In genomic region chr10:128298243-128298642, GRCm38 (mm10) we compare ENCODE assay signal across 18 mouse cellular contexts. TPM values are rescaled to one million over a fixed set of nuclear protein-coding genes. Genes with fewer than 3 reads are reported as not detected.
DNase-seq lines count a peak whose midpoint lies in the region; ATAC-seq and TF ChIP-seq lines count a peak whose summit lies in the region.
"Had no signal": no experiment of that assay in that cellular context is flagged by ENCODE, and none has a peak within 500 bp of the region (broad histone marks: within the 10 kb centered on the region; RNA-seq: fewer than 3 reads in every experiment).

No protein-coding gene starts in this region.

- in situ Hi-C loops in ES-E14 (cut with MboI; ENCODE audit: low sequenced_read_pairs in 2 of 2, unreplicated experiment in 2 of 2) = no loop called here

- no peaks in the 10 kb centered on the region for H3K27me3 ChIP-seq in cerebellum, adult 2 months (ENCODE audit: control insufficient read depth, insufficient read depth, low read length)
- no peaks in the 10 kb centered on the region for H3K27me3 ChIP-seq in limb, embryonic 12.5 days
- H3K27me3 ChIP-seq in limb, embryonic 10.5 days (ENCODE audit: low read depth, poor library complexity, severe bottlenecking) = no peaks in the 10 kb centered on the region
- H3K27me3 ChIP-seq in neural tube, embryonic 15.5 days (replicated peaks) = no peaks in the 10 kb centered on the region
- H3K27me3 ChIP-seq: embryonic facial prominence, embryonic 15.5 days; midbrain, embryonic 15.5 days had no signal

- no peaks in the 10 kb centered on the region for H3K36me3 ChIP-seq in limb, embryonic 12.5 days
- no peaks in the 10 kb centered on the region for H3K36me3 ChIP-seq in limb, embryonic 10.5 days
- H3K36me3 ChIP-seq in ES-E14 (ENCODE audit: control insufficient read depth, insufficient read depth, low read length, poor library complexity, severe bottlenecking) (no peaks in the 10 kb centered on the region), macrophage (ENCODE audit: inconsistent target) (no peaks in the 10 kb centered on the region)
- 0 out of 2 replicates have a peak, but pooled peaks cover 3% of the 10 kb centered on the region for H3K36me3 ChIP-seq in neural tube, embryonic 15.5 days
- H3K36me3 ChIP-seq: embryonic facial prominence, embryonic 15.5 days; midbrain, embryonic 15.5 days had no signal

- H3K27ac ChIP-seq in cerebellum, adult 2 months (ENCODE audit: insufficient read depth, low read length) = peak overlapping the region; percentile 52; the same call in 1 of the 2 replicates
- peak overlapping the region; percentile 60; the same call in 1 of the 2 replicates for H3K27ac ChIP-seq in limb, embryonic 12.5 days
- no peak overlapping the region for H3K27ac ChIP-seq in limb, embryonic 10.5 days
- H3K27ac ChIP-seq in ES-E14 (ENCODE audit: insufficient read depth, low read depth, low read length, poor library complexity, severe bottlenecking) = no peak overlapping the region
- peak overlapping the region; percentile 37; the same call in 1 of the 2 replicates for H3K27ac ChIP-seq in macrophage
- H3K27ac ChIP-seq in neural tube, embryonic 15.5 days (replicated peaks) = no peak overlapping the region
- H3K27ac ChIP-seq: embryonic facial prominence, embryonic 15.5 days; left cerebral cortex, adult 2 months; liver, embryonic 14.5 days; midbrain, embryonic 15.5 days had no signal

- H3K9me3 ChIP-seq in limb, embryonic 12.5 days = no peaks in the 10 kb centered on the region
- H3K9me3 ChIP-seq in limb, embryonic 10.5 days (replicated peaks) = no peaks in the 10 kb centered on the region
- no peaks in the 10 kb centered on the region for H3K9me3 ChIP-seq in ES-E14 (ENCODE audit: control insufficient read depth, insufficient read depth, low read depth, low read length)
- H3K9me3 ChIP-seq in neural tube, embryonic 15.5 days (replicated peaks) = no peaks in the 10 kb centered on the region
- H3K9me3 ChIP-seq: embryonic facial prominence, embryonic 15.5 days; midbrain, embryonic 15.5 days had no signal

- no peak overlapping the region for H3K9ac ChIP-seq in limb, embryonic 12.5 days (replicated peaks)
- peak overlapping the region; percentile 27; the same call in 1 of the 2 replicates for H3K9ac ChIP-seq in ES-E14 (ENCODE audit: insufficient read depth, low read depth, low read length, poor library complexity, severe bottlenecking)
- H3K9ac ChIP-seq in neural tube, embryonic 15.5 days (replicated peaks) = no peak overlapping the region
- H3K9ac ChIP-seq: embryonic facial prominence, embryonic 15.5 days; liver, embryonic 14.5 days; midbrain, embryonic 15.5 days had no signal

- no peak overlapping the region for H3K4me3 ChIP-seq in cerebellum, adult 2 months (replicated peaks; ENCODE audit: insufficient read depth, low read depth, low read length)
- no peak overlapping the region for H3K4me3 ChIP-seq in limb, embryonic 12.5 days (replicated peaks)
- H3K4me3 ChIP-seq in limb, embryonic 10.5 days = no peak overlapping the region
- H3K4me3 ChIP-seq in ES-E14 (ENCODE audit: insufficient read depth in 1 of 2, low read depth in 1 of 2, low read length in 2 of 2, poor library complexity in 1 of 2, severe bottlenecking in 1 of 2) (no peak overlapping the region), macrophage (ENCODE audit: inconsistent target) (no peak overlapping the region)
- H3K4me3 ChIP-seq in neural tube, embryonic 15.5 days (replicated peaks) = no peak overlapping the region
- H3K4me3 ChIP-seq: embryonic facial prominence, embryonic 15.5 days; left cerebral cortex, adult 2 months; midbrain, embryonic 15.5 days had no signal

- DNase-seq in cerebellum, adult 2 months = no peak
- no peak for DNase-seq in cerebellum, postnatal 14 days
- no peak for DNase-seq in limb, embryonic 10.5 days (ENCODE audit: low spot score)
- DNase-seq in ES-E14 (ENCODE audit: low read depth, low spot score) = no peak
- DNase-seq in spleen, postnatal 14 days (ENCODE audit: low spot score in 2 of 2) = no peak
- DNase-seq: right cerebral cortex, adult 18-20 months; thymus, adult 18-20 months had no signal

- WGBS in cerebellum, adult 2 months = 86% methylated on average over 6 of the region's 6 CpGs
- 80% methylated on average over 6 of the region's 6 CpGs for WGBS in limb, embryonic 12.5 days
- 86% methylated on average over 6 of the region's 6 CpGs for WGBS in limb, embryonic 10.5 days
- WGBS in macrophage (ENCODE audit: missing documents) = 3% methylated on average over 6 of the region's 6 CpGs
- WGBS in neural tube, embryonic 15.5 days = 76% methylated on average over 6 of the region's 6 CpGs

- no peak for ATAC-seq in limb, embryonic 12.5 days (ENCODE audit: insufficient number of reproducible peaks, insufficient read depth, low FRiP score, low TSS enrichment, low read depth)
- ATAC-seq in neural tube, embryonic 15.5 days (ENCODE audit: low FRiP score) = no peak
- ATAC-seq: midbrain, embryonic 15.5 days had no signal

- peaks cover 11% of the 10 kb centered on the region for H3K4me1 ChIP-seq in cerebellum, adult 2 months (ENCODE audit: control insufficient read depth, insufficient read depth, low read length)
- H3K4me1 ChIP-seq in limb, embryonic 12.5 days (replicated peaks) = peaks cover 11% of the 10 kb centered on the region
- peaks cover 6% of the 10 kb centered on the region for H3K4me1 ChIP-seq in limb, embryonic 10.5 days
- peaks cover 0 to 5% of the 10 kb centered on the region in 2 experiments; a peak in 1 of 4 replicates for H3K4me1 ChIP-seq in ES-E14 (ENCODE audit: control insufficient read depth in 2 of 2, insufficient read depth in 2 of 2, low read length in 2 of 2, poor library complexity in 1 of 2)
- peaks cover 7% of the 10 kb centered on the region for H3K4me1 ChIP-seq in neural tube, embryonic 15.5 days

- H3K79me2 ChIP-seq in macrophage (ENCODE audit: inconsistent target) = no peaks in the 10 kb centered on the region

- TF ChIP-seq CTCF in cerebellum, adult 2 months (IDR thresholded peaks at IDR 0.05; ENCODE audit: borderline replicate concordance, insufficient read depth, low read depth, low read length) = no peak

- no peak for TF ChIP-seq POLR2A in cerebellum, adult 2 months (IDR thresholded peaks at IDR 0.05; ENCODE audit: borderline replicate concordance, insufficient read depth, low read length)

- no peak overlapping the region for H3K4me2 ChIP-seq in limb, embryonic 12.5 days
- no peak overlapping the region for H3K4me2 ChIP-seq in neural tube, embryonic 15.5 days
- H3K4me2 ChIP-seq: embryonic facial prominence, embryonic 15.5 days; midbrain, embryonic 15.5 days had no signal

RNA-seq across cellular contexts. Expression of gene Il23a, which starts 0.3 kb away (rescaled TPM):
- 1.2 and 1.8 TPM in 2 replicates for polyA plus RNA-seq in cerebellum, adult 2 months (2012; rRNA removed)
- polyA plus RNA-seq in limb, embryonic 12.5 days (2016; fragmentation: Nextera tagmentation; extraction: Ambion mirVana) = 0.20 TPM in 2 replicates
- not detected in 2 replicates for polyA plus RNA-seq in limb, embryonic 10.5 days (2016; fragmentation: Nextera tagmentation; extraction: Ambion mirVana)
- total RNA-seq in ES-E14 (2012; rRNA removed) = 4.1 and 6.1 TPM in 2 replicates
- total RNA-seq in macrophage (2018; cell fraction: chromatin; rRNA removed) = 10 to 100 TPM in 6 of 26 experiments, 1 to 10 TPM in 5, under 1 TPM in 3, not detected in 12; 0.41 to 41.0 (median 4.1) TPM
- 10 to 100 TPM in 4 of 26 experiments, 1 to 10 TPM in 6, under 1 TPM in 8, not detected in 8; 0.15 to 66.5 (median 1.3) TPM for total RNA-seq in macrophage (2018; cell fraction: cytosol; rRNA removed)
- 10 to 100 TPM in 5 of 26 experiments, 1 to 10 TPM in 7, under 1 TPM in 6, not detected in 8; 0.28 to 66.8 (median 2.3) TPM for total RNA-seq in macrophage (2018; cell fraction: nucleus; rRNA removed)
- polyA plus RNA-seq in macrophage (2018) = 0.10 TPM in 1 of 3 replicates, not detected in the others
- 0.32 and 0.37 TPM in 2 replicates for polyA plus RNA-seq in neural tube, embryonic 15.5 days (2015; fragmentation: Nextera tagmentation; extraction: Ambion mirVana)
- total RNA-seq: left cerebral cortex, adult 2 months had no signal
- polyA plus RNA-seq: C2C12; midbrain, embryonic 15.5 days had no signal

RNA-seq across cellular contexts. Expression of gene Pan2, which starts 4.9 kb away (rescaled TPM):
- polyA plus RNA-seq in cerebellum, adult 2 months (2012; rRNA removed) = 42.6 and 48.5 TPM in 2 replicates
- 42.3 and 42.5 TPM in 2 replicates for polyA plus RNA-seq in limb, embryonic 12.5 days (2016; fragmentation: Nextera tagmentation; extraction: Ambion mirVana)
- 37.2 and 41.8 TPM in 2 replicates for polyA plus RNA-seq in limb, embryonic 10.5 days (2016; fragmentation: Nextera tagmentation; extraction: Ambion mirVana)
- total RNA-seq in ES-E14 (2012; rRNA removed) = 21.9 and 25.4 TPM in 2 replicates
- total RNA-seq in macrophage (2018; cell fraction: chromatin; rRNA removed) = 10 to 100 TPM in 25 of 26 experiments, 1 to 10 TPM in 1; 8.8 to 51.1 (median 37.7) TPM
- 1 to 10 TPM; 2.2 to 6.0 (median 3.9) TPM for total RNA-seq in macrophage (2018; cell fraction: cytosol; rRNA removed)
- total RNA-seq in macrophage (2018; cell fraction: nucleus; rRNA removed) = 10 to 100 TPM in 25 of 26 experiments, 1 to 10 TPM in 1; 9.7 to 45.3 (median 22.1) TPM
- polyA plus RNA-seq in macrophage (2018) = 2.9 to 5.7 TPM (median 3.4 TPM) in 3 replicates
- polyA plus RNA-seq in neural tube, embryonic 15.5 days (2015; fragmentation: Nextera tagmentation; extraction: Ambion mirVana) = 17.4 and 20.7 TPM in 2 replicates

RNA-seq across cellular contexts. Expression of gene Cnpy2, which starts 24.0 kb away (rescaled TPM):
- 65.3 and 65.4 TPM in 2 replicates for polyA plus RNA-seq in cerebellum, adult 2 months (2012; rRNA removed)
- polyA plus RNA-seq in limb, embryonic 12.5 days (2016; fragmentation: Nextera tagmentation; extraction: Ambion mirVana) = 351 and 359 TPM in 2 replicates
- 313 and 334 TPM in 2 replicates for polyA plus RNA-seq in limb, embryonic 10.5 days (2016; fragmentation: Nextera tagmentation; extraction: Ambion mirVana)
- total RNA-seq in ES-E14 (2012; rRNA removed) = 218 and 257 TPM in 2 replicates
- total RNA-seq in macrophage (2018; cell fraction: chromatin; rRNA removed) = 10 to 100 TPM in 15 of 26 experiments, 1 to 10 TPM in 11; 2.3 to 38.6 (median 13.5) TPM
- 100 to 1,000 TPM in 13 of 26 experiments, 10 to 100 TPM in 13; 76.7 to 167 (median 98.7) TPM for total RNA-seq in macrophage (2018; cell fraction: cytosol; rRNA removed)
- 10 to 100 TPM; 20.6 to 57.3 (median 34.6) TPM for total RNA-seq in macrophage (2018; cell fraction: nucleus; rRNA removed)
- polyA plus RNA-seq in macrophage (2018) = 83.6 to 112 TPM (median 85.3 TPM) in 3 replicates
- 201 and 221 TPM in 2 replicates for polyA plus RNA-seq in neural tube, embryonic 15.5 days (2015; fragmentation: Nextera tagmentation; extraction: Ambion mirVana)

RNA-seq across cellular contexts. Expression of gene Stat2, which starts 27.9 kb away (rescaled TPM):
- polyA plus RNA-seq in cerebellum, adult 2 months (2012; rRNA removed) = 94.4 and 110 TPM in 2 replicates
- polyA plus RNA-seq in limb, embryonic 12.5 days (2016; fragmentation: Nextera tagmentation; extraction: Ambion mirVana) = 17.1 and 17.6 TPM in 2 replicates
- polyA plus RNA-seq in limb, embryonic 10.5 days (2016; fragmentation: Nextera tagmentation; extraction: Ambion mirVana) = 9.3 and 11.5 TPM in 2 replicates
- 10.6 and 22.7 TPM in 2 replicates for total RNA-seq in ES-E14 (2012; rRNA removed)
- total RNA-seq in macrophage (2018; cell fraction: chromatin; rRNA removed) = 1,000 to 10,000 TPM in 15 of 26 experiments, 100 to 1,000 TPM in 11; 281 to 2,406 (median 1,284) TPM
- total RNA-seq in macrophage (2018; cell fraction: cytosol; rRNA removed) = 100 to 1,000 TPM in 17 of 26 experiments, 10 to 100 TPM in 9; 48.6 to 574 (median 197) TPM
- total RNA-seq in macrophage (2018; cell fraction: nucleus; rRNA removed) = 1,000 to 10,000 TPM in 8 of 26 experiments, 100 to 1,000 TPM in 18; 214 to 1,357 (median 740) TPM
- 83.8 to 206 TPM (median 96.7 TPM) in 3 replicates for polyA plus RNA-seq in macrophage (2018)
- 18.9 and 24.5 TPM in 2 replicates for polyA plus RNA-seq in neural tube, embryonic 15.5 days (2015; fragmentation: Nextera tagmentation; extraction: Ambion mirVana)

RNA-seq across cellular contexts. Expression of gene Apof, which starts 29.8 kb away (rescaled TPM):
- polyA plus RNA-seq in cerebellum, adult 2 months (2012; rRNA removed) = not detected in 2 replicates
- polyA plus RNA-seq in limb, embryonic 12.5 days (2016; fragmentation: Nextera tagmentation; extraction: Ambion mirVana) = not detected in 2 replicates
- polyA plus RNA-seq in limb, embryonic 10.5 days (2016; fragmentation: Nextera tagmentation; extraction: Ambion mirVana) = not detected in 2 replicates
- total RNA-seq in ES-E14 (2012; rRNA removed) = 1.4 and 2.1 TPM in 2 replicates
- 1 to 10 TPM in 3 of 26 experiments, under 1 TPM in 4, not detected in 19; 0.62 to 1.2 (median 0.96) TPM for total RNA-seq in macrophage (2018; cell fraction: chromatin; rRNA removed)
- total RNA-seq in macrophage (2018; cell fraction: cytosol; rRNA removed) = under 1 TPM in 16 of 26 experiments, not detected in 10; 0.14 to 0.74 (median 0.34) TPM
- total RNA-seq in macrophage (2018; cell fraction: nucleus; rRNA removed) = 1 to 10 TPM in 2 of 26 experiments, under 1 TPM in 8, not detected in 16; 0.48 to 1.2 (median 0.74) TPM
- polyA plus RNA-seq in macrophage (2018) = 0.16 to 0.18 TPM in 2 of 3 replicates, not detected in the other
- polyA plus RNA-seq in neural tube, embryonic 15.5 days (2015; fragmentation: Nextera tagmentation; extraction: Ambion mirVana) = 0.19 TPM in 1 of 2 replicates, not detected in the other
- total RNA-seq: heart, postnatal 14 days; left cerebral cortex, adult 2 months had no signal
- polyA plus RNA-seq: C2C12; embryonic facial prominence, embryonic 15.5 days; intestine, embryonic 14.5 days; midbrain, embryonic 15.5 days; neural tube, embryonic 14.5 days had no signal

Comparison
In these comparisons a context has a peak if more than half of its experiments do, and no peak if none do; other contexts are left out.
1. H3K27ac ChIP-seq: peak in cerebellum, adult 2 months (single experiment), limb, embryonic 12.5 days (single experiment) and macrophage (single experiment); none in limb, embryonic 10.5 days (single experiment), ES-E14 (single experiment) and neural tube, embryonic 15.5 days (single experiment).